Mouse (Mus musculus) heart, adult 18-20 months (tissue): ENCODE data around the gene Tmc3. TPM values are rescaled to one million over a fixed set of nuclear protein-coding genes. Genes with fewer than 3 reads are reported as not detected.

ENCODE experiments used
- DNase-seq, 2 experiments: peaks; one replicate each; pipeline ENCODE4 v3.0.0; 2021 to 2022; ENCODE audit warnings: mixed read lengths in 1 of 2
- total RNA-seq, 2 experiments: library from RNA; stranded (reverse); gene quantifications; 2 replicates each; pipeline ENCODE4 v1.2.3; 2021

Tmc3 gene
- total RNA-seq, 2 experiments from 2014 or later = 0.10 to 0.17 TPM

DNA sequence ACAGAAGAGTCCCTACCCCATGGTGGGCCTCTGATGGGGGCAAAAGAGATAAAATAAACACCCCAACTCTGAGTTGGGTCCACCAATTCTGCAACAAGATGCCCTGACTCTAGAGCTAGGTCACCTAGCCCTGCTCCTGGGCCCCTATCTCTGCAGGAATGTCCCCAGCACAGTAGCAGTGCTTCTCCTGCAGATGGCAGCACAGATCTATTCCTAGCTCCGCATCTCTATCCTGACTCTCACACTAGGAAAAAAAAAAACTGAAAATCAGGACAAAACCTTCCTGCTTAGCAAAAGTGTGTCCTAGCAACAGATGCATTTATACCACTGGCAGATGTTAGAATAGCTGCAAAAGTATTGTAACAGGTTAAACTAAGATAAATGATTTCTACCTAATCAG, 84.0 kb downstream of the Tmc3 start:
- peak; percentile 61 to 70 for DNase-seq

DNA sequence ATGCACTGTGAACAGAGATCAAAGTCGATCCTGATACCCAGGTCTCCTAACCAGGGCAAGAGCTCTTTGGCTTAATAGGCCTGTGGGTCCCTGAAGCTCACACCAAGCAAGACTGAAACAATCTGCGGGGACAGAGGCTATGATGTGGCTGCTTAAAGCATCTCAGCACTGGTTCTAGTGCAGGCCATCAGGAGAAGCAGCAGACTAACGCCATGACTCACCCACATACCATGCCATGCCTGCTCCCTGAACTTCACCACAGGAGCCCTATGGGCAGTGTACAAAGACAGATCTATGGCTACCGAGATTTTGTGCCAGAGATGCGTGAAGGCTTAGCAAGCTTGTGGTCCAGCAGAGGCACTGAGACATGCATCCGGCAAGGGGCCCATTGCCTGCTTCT, 86.8 kb downstream of the Tmc3 start:
- DNase-seq = no peak

Other genes starting within 250 kb of the Tmc3 start
- 10 to 100 TPM in 1 of 2 experiments, 1 to 10 TPM in 1; 7.5 to 10.9 TPM for gene Stard5, start 47.0 kb downstream of the Tmc3 start, total RNA-seq
- 1 to 10 TPM; 6.7 to 8.6 TPM for gene Il16, start 160.8 kb downstream of the Tmc3 start, total RNA-seq
- gene Cfap161, start 210.0 kb downstream of the Tmc3 start, total RNA-seq = not detected